Mouse (Mus musculus) thymus, postnatal 14 days (tissue): ENCODE measurements around the gene Zfp341.

Experiments used
- DNase-seq: peaks from one replicate; pipeline ENCODE4 v3.0.0; 2021

Zfp341 gene

GRCm38 (mm10) chr2:154589051-154589450 lies 24.0 kb upstream of the Zfp341 start:
- no peak for DNase-seq

- no peak for DNase-seq
These were observed 21.9 kb upstream of the Zfp341 start for GRCm38 (mm10) chr2:154591239-154591638.

DNA sequence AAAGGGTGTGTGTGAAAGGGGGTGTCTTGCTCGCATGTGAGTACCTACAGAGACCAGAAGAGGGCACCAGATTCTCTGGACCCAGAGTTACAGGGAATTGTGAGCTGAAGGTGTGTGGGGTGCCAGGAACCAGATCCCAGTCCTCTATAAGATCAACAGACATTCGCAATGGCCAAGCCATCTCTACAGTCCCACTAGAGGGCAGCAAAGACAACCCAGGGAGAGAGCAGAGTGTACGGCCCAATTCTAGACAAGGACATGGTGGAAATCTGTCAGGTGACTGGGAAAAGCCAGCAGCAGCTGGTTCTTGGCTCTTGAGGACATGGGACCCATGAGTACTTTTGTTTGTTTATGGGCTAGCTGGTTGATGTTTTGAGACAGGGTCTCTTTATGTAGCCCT lies 20.1 kb upstream of the Zfp341 start:
- DNase-seq = peak; percentile 74

DNA sequence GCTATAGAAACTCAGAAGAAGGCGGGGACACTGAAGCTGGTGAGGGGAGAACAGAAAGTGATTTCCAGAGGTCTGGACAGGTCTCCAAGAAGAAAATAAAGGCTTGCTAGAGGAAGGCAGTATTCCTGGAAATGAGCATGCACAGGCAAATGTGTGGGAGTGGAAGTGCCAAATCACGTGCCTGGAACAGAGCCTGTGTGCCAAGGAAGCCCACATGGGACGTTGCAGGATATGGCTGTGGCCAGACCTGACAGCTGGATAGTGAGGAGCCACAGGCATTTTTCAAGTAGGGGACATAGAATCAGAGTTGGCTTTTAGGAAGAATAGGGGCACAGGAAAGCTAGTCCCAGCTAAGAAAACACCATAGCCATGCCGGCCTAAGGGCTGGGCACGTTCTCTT lies 17.3 kb upstream of the Zfp341 start:
- DNase-seq = no peak

DNA sequence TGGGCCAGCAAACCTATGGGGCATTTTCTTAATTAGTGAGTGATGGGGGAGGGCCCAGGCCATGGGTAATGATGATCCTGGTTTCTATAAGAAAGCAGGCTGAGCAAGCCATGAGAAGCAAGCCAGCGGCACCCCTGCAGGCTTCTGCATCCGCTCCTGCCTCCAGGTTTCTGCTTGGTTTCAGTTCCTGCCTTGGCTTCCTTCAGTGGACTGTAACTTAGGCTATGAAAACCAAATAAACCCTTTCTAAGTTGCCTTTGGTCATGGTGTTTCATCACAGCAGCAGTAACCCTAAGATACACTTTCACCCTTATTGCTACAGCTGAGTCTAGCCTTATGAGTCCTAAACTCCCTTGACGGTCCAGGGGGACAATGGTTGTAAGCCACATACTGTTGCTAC lies 15.7 kb upstream of the Zfp341 start:
- DNase-seq = no peak

DNA sequence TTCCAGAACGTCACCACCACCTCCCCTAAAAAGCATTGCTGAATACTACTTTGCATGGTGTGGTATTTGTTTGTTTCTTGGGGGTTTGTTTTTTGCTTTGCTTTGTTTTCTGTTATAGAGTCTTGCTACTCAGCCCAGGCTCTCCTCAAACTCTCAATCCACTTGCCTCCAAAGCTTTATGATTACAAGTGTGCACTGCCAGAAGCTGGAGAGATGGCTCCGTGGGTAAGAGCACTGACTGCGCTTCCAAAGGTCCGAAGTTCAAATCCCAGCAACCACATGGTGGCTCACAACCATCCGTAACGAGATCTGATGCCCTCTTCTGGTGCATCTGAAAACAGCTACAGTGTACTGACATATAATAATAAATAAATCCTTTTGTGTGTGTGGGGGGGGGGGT lies 12.5 kb upstream of the Zfp341 start:
- DNase-seq = no peak

DNA sequence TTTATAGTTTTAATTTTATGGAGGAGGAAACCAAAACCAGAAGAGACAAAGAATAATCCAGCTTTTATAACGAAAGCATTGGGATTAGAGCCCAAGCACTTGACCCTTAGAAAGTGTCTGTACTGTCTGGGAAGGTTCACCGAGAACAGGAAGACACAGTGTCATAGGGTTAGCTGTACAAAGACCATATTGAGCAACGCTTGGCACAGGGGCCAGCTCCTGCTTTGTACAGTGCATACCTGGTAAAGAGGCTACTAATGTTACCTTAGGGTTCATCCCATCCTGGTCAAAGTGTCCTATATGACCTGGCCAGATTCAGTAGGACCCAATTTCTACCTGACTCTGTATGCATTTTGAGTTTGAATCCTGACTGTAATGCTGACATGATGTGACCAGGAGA lies 11.8 kb upstream of the Zfp341 start:
- no peak for DNase-seq

- DNase-seq = no peak
These were observed 10.0 kb upstream of the Zfp341 start for GRCm38 (mm10) chr2:154603007-154603637.

- peak; percentile 97 for DNase-seq
These were observed 9.4 kb upstream of the Zfp341 start, which contains the start of gene Pxmp4 for GRCm38 (mm10) chr2:154603638-154604153. Pxmp4 (minus strand) TSS chr2:154603708.

- DNase-seq = peak; percentile 71
These were observed 8.9 kb upstream of the Zfp341 start for GRCm38 (mm10) chr2:154604156-154604555.

- no peak for DNase-seq
These were observed 6.1 kb upstream of the Zfp341 start for GRCm38 (mm10) chr2:154606965-154607364.

DNA sequence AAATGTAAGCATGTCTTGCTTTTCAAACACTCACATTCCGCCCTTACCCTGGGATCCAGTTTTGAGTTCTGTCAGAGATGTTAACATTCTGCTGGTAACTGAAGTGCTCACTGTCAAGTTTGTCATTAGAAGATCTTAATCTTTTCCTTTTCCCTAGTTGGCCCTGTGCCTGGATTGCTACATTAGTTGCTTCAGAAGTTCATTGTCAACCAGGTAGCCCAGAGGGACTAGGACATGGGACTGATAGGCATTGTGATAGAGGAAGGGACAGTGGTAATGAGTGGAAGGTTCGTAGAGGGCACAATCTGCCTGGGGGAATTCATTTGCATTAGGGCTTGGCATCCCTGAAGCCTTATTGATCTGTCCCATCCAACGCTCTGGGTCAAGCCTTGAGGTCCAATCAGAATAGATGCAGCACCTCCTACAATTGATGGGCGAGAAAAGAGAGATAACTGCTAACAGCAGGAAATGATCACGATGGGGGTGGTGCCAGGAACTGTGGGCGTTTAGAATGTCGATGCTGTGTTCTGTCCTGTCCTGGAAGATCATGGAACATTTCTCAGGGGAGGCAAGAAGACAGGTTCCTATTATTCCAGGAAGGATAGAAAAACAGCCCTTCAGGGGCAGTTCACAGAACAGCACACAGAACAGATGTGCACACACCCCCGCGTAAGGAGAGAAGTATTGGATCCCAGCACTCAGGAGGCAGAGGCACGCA lies 3.9 kb upstream of the Zfp341 start:
- no peak for DNase-seq

DNA sequence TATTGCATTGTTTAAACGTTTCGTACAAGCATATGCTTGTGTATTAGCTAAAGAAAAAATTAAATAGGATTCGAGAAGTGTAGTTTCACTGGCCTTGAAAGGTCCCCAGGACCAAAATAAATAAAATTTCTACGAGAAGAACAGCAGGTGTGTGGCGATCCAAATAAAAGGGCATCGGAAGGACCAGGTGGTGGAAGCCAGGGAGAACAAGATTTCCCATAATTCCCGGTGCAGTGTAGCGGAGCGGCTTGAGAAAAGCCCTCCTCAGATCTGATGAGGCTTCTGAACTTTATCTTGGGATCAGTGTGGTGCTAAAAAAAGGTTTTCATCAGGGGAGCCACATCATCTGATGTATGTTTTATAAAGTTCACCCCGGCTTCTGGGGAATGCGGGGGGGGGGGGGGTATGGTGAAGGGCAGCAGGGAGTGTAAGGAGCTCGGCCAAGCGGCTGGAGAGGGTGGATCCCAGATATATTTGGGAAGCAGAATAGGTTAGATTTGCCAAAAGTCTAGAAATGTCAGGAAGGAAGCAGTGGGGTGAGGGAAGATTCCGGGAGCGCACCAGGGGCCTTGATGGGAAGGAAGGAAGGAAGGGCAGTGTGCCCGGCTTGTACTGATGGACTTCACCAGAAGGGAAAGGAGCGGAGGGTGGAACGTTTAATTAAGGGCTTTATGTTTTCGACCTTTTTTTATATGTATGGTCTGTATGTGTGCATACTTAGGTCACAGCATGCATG lies 1.9 kb downstream of the Zfp341 start:
- no peak for DNase-seq

DNA sequence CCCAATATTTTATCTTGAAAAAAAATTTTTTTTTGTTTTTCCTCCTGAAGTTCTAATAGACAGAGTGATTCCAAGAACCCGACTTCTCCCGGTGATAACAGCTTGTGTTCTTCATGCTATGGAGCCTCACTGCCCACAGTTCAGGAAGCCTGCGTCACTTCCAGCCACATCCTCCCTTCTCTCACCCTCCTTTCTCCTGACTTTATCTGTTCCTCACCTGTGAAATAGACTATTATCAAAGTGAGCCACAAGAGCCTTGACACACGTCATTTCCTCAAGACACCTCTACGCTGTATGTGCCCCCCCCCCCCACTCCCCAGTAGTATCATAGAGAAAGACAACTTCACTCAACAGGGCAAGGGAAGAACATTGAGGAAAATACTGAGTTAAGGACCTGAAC lies 2.6 kb downstream of the Zfp341 start:
- peak; percentile 40 for DNase-seq

DNA sequence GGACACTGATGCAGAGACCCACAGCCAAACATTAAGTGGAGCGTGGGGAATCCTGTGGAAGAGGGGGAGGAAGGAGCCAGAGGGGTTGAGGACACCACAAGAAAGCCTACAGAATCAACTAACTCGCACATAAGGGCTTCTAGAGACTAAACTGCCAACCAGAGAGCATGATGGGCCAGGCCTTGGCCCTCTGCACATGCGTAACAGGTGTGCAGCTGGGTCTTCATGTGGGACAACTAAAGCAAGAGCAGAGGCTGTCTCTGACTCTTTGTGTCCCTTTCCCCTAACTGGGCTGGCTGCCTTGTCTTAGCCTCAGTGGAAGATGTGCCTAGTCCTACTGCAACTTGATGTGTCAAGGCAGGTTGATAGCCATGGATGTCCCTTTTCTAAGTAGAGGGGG lies 4.0 kb downstream of the Zfp341 start:
- peak; percentile 78 for DNase-seq

- no peak for DNase-seq
These were observed 8.6 kb downstream of the Zfp341 start for GRCm38 (mm10) chr2:154621684-154622083.

DNA sequence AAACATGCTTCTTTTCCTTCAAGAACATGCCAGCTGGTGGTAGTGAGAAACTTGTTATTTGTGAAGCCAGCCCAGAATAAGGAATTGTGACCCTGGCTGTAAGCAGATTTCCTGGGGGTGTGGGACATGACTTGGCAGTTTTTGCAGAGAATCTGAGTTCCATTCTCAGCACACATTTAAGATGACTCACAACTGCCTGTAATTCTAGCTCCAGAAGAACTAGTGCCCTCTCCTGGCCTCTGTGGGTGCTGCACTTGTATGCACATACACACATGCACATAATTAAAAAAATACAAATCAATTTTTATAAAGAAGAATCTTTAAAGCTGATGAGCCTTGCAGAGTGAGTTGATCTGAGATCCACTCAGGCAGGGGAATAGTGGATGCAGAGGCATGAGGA lies 11.0 kb downstream of the Zfp341 start:
- DNase-seq = no peak

DNA sequence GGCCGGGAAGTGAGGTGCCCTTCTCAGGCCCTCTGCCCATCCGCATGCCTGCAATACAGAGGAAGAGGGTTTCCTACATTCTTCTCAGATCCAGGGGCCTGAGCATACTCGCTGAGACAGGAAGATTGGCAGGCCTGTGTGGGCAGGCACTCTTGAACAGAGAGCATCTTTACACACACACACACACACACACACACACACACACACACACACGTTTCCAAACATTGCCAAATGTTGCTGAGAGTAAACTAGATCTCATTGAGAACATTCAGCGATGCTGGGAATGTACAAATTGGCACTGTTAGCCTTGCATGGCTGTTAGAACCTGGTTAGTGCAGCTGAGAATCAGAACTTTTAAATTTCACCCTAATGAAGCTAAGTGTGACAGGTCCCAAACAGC lies 17.4 kb downstream of the Zfp341 start:
- no peak for DNase-seq

DNA sequence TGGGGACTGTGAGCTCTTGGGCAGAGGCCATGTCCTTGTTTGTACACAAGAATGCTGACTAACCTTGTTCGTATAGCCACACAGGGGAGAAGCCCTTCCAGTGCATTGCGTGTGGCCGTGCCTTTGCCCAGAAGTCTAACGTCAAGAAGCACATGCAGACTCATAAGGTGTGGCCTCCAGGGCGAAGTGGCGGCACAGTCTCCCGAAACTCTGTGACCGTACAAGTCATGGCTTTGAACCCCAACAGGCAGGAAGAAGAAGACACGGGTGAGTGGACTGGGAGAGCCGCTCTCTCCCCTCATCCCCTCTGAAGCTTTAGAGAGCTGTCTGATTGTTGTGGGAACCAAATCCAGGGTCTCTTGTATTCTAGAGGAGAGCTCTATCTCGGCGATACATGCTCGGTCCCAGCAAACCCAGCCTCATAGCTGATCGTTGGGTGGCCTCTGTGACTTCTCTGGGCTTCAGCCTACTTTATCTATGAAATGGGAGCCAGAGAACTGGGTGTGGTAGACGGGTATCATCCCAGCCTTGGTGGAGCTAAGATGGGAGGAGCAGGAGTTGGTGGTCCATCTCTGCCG lies 19.2 kb downstream of the Zfp341 start:
- no peak for DNase-seq

DNA sequence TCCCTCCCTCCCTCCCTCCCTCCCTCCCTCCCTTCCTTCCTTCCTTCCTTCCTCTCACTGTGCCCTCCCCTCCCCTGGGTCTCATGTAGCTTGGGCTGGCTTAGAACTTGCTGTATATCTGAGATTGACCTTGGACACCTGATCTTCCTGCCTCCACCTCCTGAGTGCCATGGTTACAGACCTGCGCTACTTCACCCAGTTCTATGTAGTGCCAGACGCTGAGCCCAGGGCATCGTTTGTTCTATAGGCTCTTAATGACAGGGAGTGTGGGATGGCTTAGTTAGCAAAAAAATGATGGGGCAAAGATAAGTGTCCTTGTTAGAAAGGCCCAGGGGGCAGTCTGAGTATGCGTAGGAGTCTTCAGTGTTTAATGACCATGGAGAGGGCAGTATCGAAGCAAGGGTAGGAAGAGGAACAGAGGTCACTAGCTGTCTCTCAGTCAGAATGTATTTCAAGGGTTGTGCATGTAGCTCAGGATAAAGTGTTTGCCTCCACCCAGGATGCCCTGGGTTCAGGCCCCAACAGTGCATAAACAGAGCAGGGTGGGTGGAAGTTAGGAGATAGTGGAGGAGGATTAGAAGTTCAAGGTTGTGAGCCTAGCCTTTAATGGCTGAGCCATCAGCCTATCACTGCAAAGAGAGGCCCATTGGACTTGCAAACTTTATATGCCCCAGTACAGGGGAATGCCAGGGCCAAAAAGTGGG lies 20.1 kb downstream of the Zfp341 start:
- no peak for DNase-seq

- DNase-seq = no peak
These were observed 21.0 kb downstream of the Zfp341 start for GRCm38 (mm10) chr2:154633876-154634644.

DNA sequence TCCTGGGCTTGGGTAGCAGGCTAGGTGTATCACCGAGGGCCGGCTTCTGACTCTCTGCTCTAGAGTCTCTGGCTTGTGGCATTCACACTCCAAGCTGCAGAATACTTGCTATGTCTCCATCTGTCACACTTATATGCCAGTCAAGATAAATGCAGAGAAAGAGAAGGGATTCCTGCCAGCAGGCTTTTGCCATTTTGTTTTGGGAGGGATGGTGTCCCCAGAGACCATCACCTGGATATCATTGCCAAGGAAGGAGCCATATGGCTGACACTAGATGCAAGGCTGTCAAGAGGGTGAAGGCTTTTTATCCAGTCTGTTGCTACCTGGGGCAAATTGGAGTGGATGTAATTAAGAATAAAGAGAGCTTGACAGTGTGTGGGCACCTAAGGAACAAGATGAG lies 22.7 kb downstream of the Zfp341 start:
- no peak for DNase-seq
